Mouse (Mus musculus): ENCODE measurements around the gene Ubqln1. TPM values are rescaled to one million over a fixed set of nuclear protein-coding genes. Genes with fewer than 3 reads are reported as not detected.

Ubqln1 gene
- polyA plus RNA-seq, 2 experiments, result 78.5 to 86.5 TPM

DNA sequence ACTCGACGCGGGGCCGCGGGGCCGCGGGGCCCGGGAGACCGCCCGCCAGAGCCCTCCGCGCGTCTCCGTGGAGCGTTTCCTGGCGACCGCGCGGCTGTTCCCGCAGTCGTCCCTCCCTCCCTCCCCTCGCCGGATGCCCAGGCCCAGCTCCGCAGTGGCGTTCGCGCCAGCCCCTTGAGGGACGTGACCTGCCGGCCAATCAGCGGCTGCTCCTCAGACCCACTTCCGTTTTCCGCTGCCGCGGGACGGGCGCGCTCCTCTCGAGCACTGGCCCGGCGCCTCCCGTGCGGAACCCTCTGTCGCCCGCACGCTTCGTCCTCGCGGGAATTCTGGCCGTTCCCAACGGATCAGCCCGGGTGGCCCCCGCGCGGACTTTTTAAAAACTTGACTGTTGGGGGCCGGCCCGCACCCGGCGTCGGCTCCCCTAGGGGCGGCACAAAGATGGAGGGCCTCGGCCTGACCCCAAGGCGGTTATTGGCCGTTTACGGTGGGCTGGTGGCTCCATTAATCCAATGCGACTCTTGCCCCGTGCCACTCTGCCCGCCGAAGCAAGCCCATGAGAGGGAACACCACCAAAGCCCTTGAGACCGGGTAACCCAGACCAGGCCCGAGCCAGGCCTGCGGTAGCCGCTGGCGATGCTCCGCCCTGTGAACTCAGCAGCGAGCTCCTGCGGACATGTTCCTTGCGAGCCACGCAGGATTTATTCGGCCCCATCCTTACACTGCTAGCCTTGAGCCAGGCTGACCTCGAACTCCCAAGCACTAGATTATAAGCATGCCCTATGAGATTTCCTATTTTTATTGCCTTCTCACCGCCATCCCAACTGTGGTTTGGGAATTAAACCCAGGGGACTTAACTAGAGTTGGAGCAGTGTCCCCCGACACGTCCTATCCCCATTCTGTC, 86.4 kb downstream of the Ubqln1 start:
- peak; percentile 72; the same call in 1 of the 2 replicates for TF ChIP-seq POLR2A (IDR thresholded peaks at IDR 0.05; ENCODE audit: borderline replicate concordance, extremely low read depth, insufficient read depth, insufficient read length)
- WGBS, result under 1% methylated on average over 71 of the region's 83 CpGs
- Histone ChIP-seq H3K4me2 (replicated peaks; ENCODE audit: low read depth, low read length, severe bottlenecking) (peak overlapping the region; percentile 58), H3K9me3 (ENCODE audit: control insufficient read depth, low read length) (no peaks in the 10 kb centered on the region), H3K27me3 (ENCODE audit: control insufficient read depth, insufficient read depth, low read length) (no peaks in the 10 kb centered on the region), H3K36me3 (ENCODE audit: control insufficient read depth, insufficient read depth, low read length) (peaks cover 17% of the 10 kb centered on the region), H3K27ac (replicated peaks; ENCODE audit: low read depth, low read length) (peak overlapping the region; percentile 99), H3K4me1 (ENCODE audit: control insufficient read depth, insufficient read depth, low read length) (peaks cover 13% of the 10 kb centered on the region; the same call in 1 of the 2 replicates), H3K4me3 (replicated peaks; ENCODE audit: low read length) (peak overlapping the region; percentile 98), H3K9ac (ENCODE audit: low read depth, low read length, severe bottlenecking) (peak overlapping the region; percentile 98)
- DNase-seq (ENCODE audit: low spot score) (peak; percentile 94), ATAC-seq (ENCODE audit: low FRiP score, low read depth) (peak; percentile 95)

DNA sequence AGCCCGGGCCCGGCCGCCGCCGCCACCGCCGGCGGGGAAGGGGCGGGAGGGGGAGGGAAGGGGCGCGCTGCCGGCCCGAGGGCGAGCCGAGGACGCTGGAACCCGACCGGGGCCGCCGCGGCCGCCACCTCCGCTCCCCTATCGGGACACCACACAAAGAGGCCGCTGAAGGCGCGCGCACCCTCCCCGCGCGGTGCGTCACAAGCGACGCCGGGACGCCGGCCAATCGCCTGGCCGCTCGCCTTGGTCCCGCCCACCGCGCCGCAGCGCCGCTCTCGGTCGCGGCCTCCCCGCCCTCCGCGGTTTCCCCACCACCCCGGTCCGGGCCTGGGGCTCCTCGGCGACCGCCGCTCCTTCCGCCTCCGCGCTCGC, 87.1 kb downstream of the Ubqln1 start, which contains the start of gene Hnrnpa0:
Hnrnpa0 (minus strand) TSS at position 161 of the 372 bp plus-strand sequence.
- DNase-seq (ENCODE audit: low spot score) (peak; percentile 95), ATAC-seq (ENCODE audit: low FRiP score, low read depth) (peak; percentile 93)
- WGBS, result 0% methylated on average over 8 of the region's 62 CpGs
- Histone ChIP-seq H3K4me1 (ENCODE audit: control insufficient read depth, insufficient read depth, low read length) (peaks cover 13% of the 10 kb centered on the region; the same call in 1 of the 2 replicates), H3K4me3 (replicated peaks; ENCODE audit: low read length) (peak within 1 kb of the TSS; percentile 98), H3K27ac (replicated peaks; ENCODE audit: low read depth, low read length) (peak within 1 kb of the TSS; percentile 99), H3K9me3 (ENCODE audit: control insufficient read depth, low read length) (no peaks in the 10 kb centered on the region), H3K27me3 (ENCODE audit: control insufficient read depth, insufficient read depth, low read length) (no peaks in the 10 kb centered on the region), H3K36me3 (ENCODE audit: control insufficient read depth, insufficient read depth, low read length) (peaks cover 17% of the 10 kb centered on the region), H3K4me2 (replicated peaks; ENCODE audit: low read depth, low read length, severe bottlenecking) (peak within 1 kb of the TSS; percentile 75), H3K9ac (ENCODE audit: low read depth, low read length, severe bottlenecking) (peak within 1 kb of the TSS; percentile 98)
- TF ChIP-seq POLR2A (IDR thresholded peaks at IDR 0.05; ENCODE audit: borderline replicate concordance, extremely low read depth, insufficient read depth, insufficient read length), result peak; percentile 62; the same call in 1 of the 2 replicates

DNA sequence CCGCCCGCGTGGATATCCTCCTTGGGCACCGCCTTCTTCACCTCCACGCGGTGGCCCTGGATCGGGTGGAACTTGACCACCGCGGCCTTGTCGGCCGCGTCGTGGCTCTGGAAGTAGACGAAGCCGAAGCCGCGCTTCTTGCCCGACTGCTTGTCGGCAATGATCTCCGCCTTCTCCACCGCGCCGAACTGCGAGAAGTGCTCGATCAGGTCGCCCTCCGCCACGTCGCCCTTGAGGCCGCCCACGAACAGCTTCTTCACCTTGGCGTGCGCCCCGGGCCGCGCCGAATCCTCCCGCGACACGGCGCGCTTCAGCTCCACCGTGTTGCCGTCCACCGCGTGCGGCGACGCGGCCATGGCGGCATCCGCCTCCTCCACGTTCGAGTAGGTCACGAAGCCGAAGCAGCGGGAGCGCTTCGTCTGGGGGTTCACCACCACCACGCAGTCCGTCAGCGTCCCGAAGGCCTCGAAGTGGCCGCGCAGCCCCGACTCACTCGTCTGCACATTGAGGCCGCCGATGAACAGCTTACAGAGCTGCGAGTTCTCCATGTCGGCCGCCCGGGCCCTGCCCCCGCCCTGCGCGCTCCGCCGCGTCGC, 87.6 kb downstream of the Ubqln1 start:
- H3K36me3 ChIP-seq (ENCODE audit: control insufficient read depth, insufficient read depth, low read length), result peaks cover 17% of the 10 kb centered on the region
- H3K9ac ChIP-seq (ENCODE audit: low read depth, low read length, severe bottlenecking), result peak overlapping the region; percentile 98
- under 1% methylated on average over 53 of the region's 81 CpGs for WGBS
- H3K27me3 ChIP-seq (ENCODE audit: control insufficient read depth, insufficient read depth, low read length), result no peaks in the 10 kb centered on the region
- no peak for DNase-seq (ENCODE audit: low spot score)
- no peak; the same call in 1 of the 2 replicates for TF ChIP-seq POLR2A (IDR thresholded peaks at IDR 0.05; ENCODE audit: borderline replicate concordance, extremely low read depth, insufficient read depth, insufficient read length)
- H3K9me3 ChIP-seq (ENCODE audit: control insufficient read depth, low read length), result no peaks in the 10 kb centered on the region
- peak overlapping the region; percentile 99 for H3K27ac ChIP-seq (replicated peaks; ENCODE audit: low read depth, low read length)
- peak; percentile 17 for ATAC-seq (ENCODE audit: low FRiP score, low read depth)
- peaks cover 13% of the 10 kb centered on the region; the same call in 1 of the 2 replicates for H3K4me1 ChIP-seq (ENCODE audit: control insufficient read depth, insufficient read depth, low read length)
- peak overlapping the region; percentile 75 for H3K4me2 ChIP-seq (replicated peaks; ENCODE audit: low read depth, low read length, severe bottlenecking)
- H3K4me3 ChIP-seq (replicated peaks; ENCODE audit: low read length), result peak overlapping the region; percentile 98

DNA sequence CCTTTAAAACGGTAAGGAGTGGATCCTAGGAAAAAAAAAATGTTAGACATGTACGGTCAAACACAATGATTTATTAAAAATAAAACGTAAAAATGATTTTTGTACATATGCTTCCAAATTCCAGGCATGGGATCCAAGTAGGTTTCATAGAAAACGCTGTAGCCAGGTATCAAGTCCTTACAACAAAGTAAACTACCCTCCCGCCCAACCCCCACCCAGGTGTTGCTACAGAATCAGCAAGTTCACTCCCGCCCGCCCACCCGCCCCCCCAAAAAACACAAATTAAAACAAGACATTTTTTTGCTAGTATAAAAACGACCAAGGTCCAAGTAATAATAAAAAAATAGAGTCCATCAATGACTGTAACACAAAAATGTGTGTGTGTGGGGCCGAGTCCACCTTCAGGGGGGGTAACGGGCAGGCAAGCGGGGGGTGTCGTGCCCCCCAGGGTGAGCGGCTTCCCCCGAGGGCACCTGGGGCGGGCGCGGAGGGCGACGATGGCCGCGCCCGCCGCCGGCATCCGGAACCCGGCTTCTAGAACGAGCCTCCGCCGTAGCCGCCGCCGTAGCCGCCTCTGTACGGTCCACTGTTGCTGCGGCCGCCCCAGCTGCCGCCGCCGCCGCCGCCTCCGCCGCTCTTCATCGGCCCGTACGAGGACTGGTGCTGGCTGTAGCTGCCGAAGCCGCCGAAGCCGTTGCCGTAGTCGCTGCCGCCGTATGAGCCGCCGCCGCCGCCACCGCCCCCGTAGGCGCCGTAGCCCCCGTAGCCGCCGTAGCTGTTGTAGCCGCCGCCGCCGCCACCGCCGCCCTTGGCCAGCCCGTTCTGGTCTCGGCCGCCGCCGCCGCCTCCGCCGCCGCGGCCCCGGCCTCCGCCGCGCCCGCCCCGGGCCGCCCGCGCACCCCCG, 88.3 kb downstream of the Ubqln1 start:
- Histone ChIP-seq H3K36me3 (ENCODE audit: control insufficient read depth, insufficient read depth, low read length) (peaks cover 17% of the 10 kb centered on the region), H3K4me1 (ENCODE audit: control insufficient read depth, insufficient read depth, low read length) (peaks cover 13% of the 10 kb centered on the region; the same call in 1 of the 2 replicates), H3K4me2 (replicated peaks; ENCODE audit: low read depth, low read length, severe bottlenecking) (peak overlapping the region; percentile 75), H3K27ac (replicated peaks; ENCODE audit: low read depth, low read length) (peak overlapping the region; percentile 99), H3K9ac (ENCODE audit: low read depth, low read length, severe bottlenecking) (peak overlapping the region; percentile 98), H3K27me3 (ENCODE audit: control insufficient read depth, insufficient read depth, low read length) (no peaks in the 10 kb centered on the region), H3K9me3 (ENCODE audit: control insufficient read depth, low read length) (no peaks in the 10 kb centered on the region), H3K4me3 (replicated peaks; ENCODE audit: low read length) (peak overlapping the region; percentile 98)
- ATAC-seq (ENCODE audit: low FRiP score, low read depth) (no peak), DNase-seq (ENCODE audit: low spot score) (no peak)
- under 1% methylated on average over 43 of the region's 92 CpGs for WGBS
- no peak for TF ChIP-seq POLR2A (IDR thresholded peaks at IDR 0.05; ENCODE audit: borderline replicate concordance, extremely low read depth, insufficient read depth, insufficient read length)

Other genes with a start within 250 kb of the Ubqln1 start
- 3.7 and 5.2 TPM in 2 replicates for gene Klhl3, start 102.1 kb downstream of the Ubqln1 start, polyA plus RNA-seq (2012; rRNA removed)
- gene Klhl3, start 102.1 kb downstream of the Ubqln1 start, polyA plus RNA-seq (2014; fragmentation: Nextera tagmentation; extraction: Ambion mirVana), result 3.0 and 3.3 TPM in 2 replicates
- 273 and 297 TPM in 2 replicates for gene Hnrnpa0, start 87.1 kb downstream of the Ubqln1 start, polyA plus RNA-seq (2012; rRNA removed)
- gene Hnrnpa0, start 87.1 kb downstream of the Ubqln1 start, polyA plus RNA-seq (2014; fragmentation: Nextera tagmentation; extraction: Ambion mirVana), result 55.3 and 57.5 TPM in 2 replicates
- 14.5 and 17.7 TPM in 2 replicates for gene Idnk, start 58.0 kb downstream of the Ubqln1 start, polyA plus RNA-seq (2012; rRNA removed)
- gene Idnk, start 58.0 kb downstream of the Ubqln1 start, polyA plus RNA-seq (2014; fragmentation: Nextera tagmentation; extraction: Ambion mirVana), result 31.1 and 31.7 TPM in 2 replicates
- 18.8 and 27.3 TPM in 2 replicates for gene Gkap1, start 60.0 kb upstream of the Ubqln1 start, polyA plus RNA-seq (2012; rRNA removed)
- gene Gkap1, start 60.0 kb upstream of the Ubqln1 start, polyA plus RNA-seq (2014; fragmentation: Nextera tagmentation; extraction: Ambion mirVana), result 30.9 and 33.5 TPM in 2 replicates
- 0.69 and 0.89 TPM in 2 replicates for gene Kif27, start 143.5 kb upstream of the Ubqln1 start, polyA plus RNA-seq (2012; rRNA removed)
- 0.39 and 0.58 TPM in 2 replicates for gene Kif27, start 143.5 kb upstream of the Ubqln1 start, polyA plus RNA-seq (2014; fragmentation: Nextera tagmentation; extraction: Ambion mirVana)
- 15.3 and 15.7 TPM in 2 replicates for gene 2210016F16Rik, start 169.6 kb upstream of the Ubqln1 start, polyA plus RNA-seq (2012; rRNA removed)
- gene 2210016F16Rik, start 169.6 kb upstream of the Ubqln1 start, polyA plus RNA-seq (2014; fragmentation: Nextera tagmentation; extraction: Ambion mirVana), result 28.4 and 30.1 TPM in 2 replicates
- 14.4 and 15.2 TPM in 2 replicates for gene Rmi1, start 186.6 kb upstream of the Ubqln1 start, polyA plus RNA-seq (2012; rRNA removed)
- gene Rmi1, start 186.6 kb upstream of the Ubqln1 start, polyA plus RNA-seq (2014; fragmentation: Nextera tagmentation; extraction: Ambion mirVana), result 23.5 and 24.0 TPM in 2 replicates
- 816 and 883 TPM in 2 replicates for gene Hnrnpk, start 187.7 kb upstream of the Ubqln1 start, polyA plus RNA-seq (2012; rRNA removed)
- 1,312 and 1,461 TPM in 2 replicates for gene Hnrnpk, start 187.7 kb upstream of the Ubqln1 start, polyA plus RNA-seq (2014; fragmentation: Nextera tagmentation; extraction: Ambion mirVana)

All from limb, embryonic 14.5 days (tissue).